Mouse (Mus musculus) brain, embryonic 14.5 days (tissue): ENCODE data around the gene Nicn1.

ENCODE experiments used
- CTCF ChIP-seq: fragments of 200-500 bp; IDR thresholded peaks from 2 replicates; pipeline ENCODE4 v1.5.1; 2012; ENCODE audit warnings: inconsistent platforms, mild to moderate bottlenecking, moderate library complexity, borderline replicate concordance; ENCODE audit not compliant: insufficient read depth, insufficient read length; ENCODE audit errors: extremely low read depth
- POLR2A ChIP-seq: fragments of 200-500 bp; IDR thresholded peaks from 2 replicates; pipeline ENCODE4 v1.6.1; 2012; ENCODE audit warnings: mild to moderate bottlenecking, inconsistent platforms, borderline replicate concordance; ENCODE audit not compliant: poor library complexity, insufficient read depth, insufficient read length, severe bottlenecking; ENCODE audit errors: extremely low read depth

DNA sequence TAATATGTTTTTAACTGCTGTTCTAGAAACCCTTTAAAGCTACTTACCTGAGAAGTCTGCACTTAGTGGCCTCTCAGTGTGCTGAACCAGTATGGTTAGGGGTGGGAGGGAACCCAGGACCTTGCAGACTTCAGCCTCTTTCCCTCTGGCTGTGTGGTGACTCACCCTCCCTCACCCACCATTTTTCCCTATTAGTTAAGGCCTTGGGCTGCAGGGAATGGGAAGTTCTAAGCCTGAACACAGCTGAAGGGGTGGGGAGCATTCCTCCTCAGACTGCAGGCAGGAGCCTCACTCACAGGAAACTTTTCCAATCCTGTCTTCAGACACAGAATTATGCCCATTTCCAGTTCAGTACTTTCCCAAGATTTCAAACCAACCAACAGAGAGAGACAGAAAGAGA, 51.6 kb downstream of the Nicn1 start:
- TF ChIP-seq POLR2A (no peak), CTCF (no peak)
